Mouse (Mus musculus): Measurements from ENCODE around the gene Vps33b.

GRCm38 (mm10) chr7:80299568-80299967 is 30.1 kb downstream of the Vps33b start:
- no peak for TF ChIP-seq CTCF (IDR thresholded peaks at IDR 0.05; ENCODE audit: borderline replicate concordance, insufficient read depth, low read depth, low read length)
- TF ChIP-seq POLR2A (IDR thresholded peaks at IDR 0.05; ENCODE audit: borderline replicate concordance, insufficient read depth, low read length): no peak

All from cerebellum, adult 2 months (tissue).